Mouse (Mus musculus): ENCODE measurements around the gene Cby3. TPM values are rescaled to one million over a fixed set of nuclear protein-coding genes. Genes with fewer than 3 reads are reported as not detected.
"Not testable (repeated sequence)": the region's sequence is repeated elsewhere in the genome, so short reads cannot be mapped to it uniquely, and the experiment has no call there.

The Cby3 gene
- total RNA-seq (2014; rRNA removed) (0.47 TPM in 1 of 2 replicates, not detected in the other), polyA plus RNA-seq (2015; fragmentation: Nextera tagmentation; extraction: Ambion mirVana) (1.2 and 1.5 TPM in 2 replicates)

DNA sequence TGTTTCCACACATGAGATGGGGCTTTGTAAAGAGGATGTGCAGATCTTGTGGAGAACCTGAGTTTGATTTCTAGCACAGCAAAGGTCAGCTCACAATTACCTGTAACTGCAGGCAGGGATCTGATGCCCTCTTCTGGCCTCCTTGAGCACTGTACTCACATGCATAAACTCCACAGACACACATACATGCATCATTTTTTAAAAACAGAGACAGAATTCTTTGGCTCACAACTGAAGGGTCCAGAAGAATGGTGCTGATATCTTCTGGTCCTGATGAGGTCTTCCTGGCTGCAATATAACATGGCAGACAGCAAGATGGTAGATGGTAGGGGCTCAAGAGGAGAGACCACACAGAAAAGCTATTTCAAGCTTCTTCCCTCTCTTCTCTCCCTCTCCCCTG is at the start of gene Cby3:
Cby3 (plus strand) TSS at position 301 of the 400 bp plus-strand sequence.
- Histone ChIP-seq H3K27me3 (ENCODE audit: insufficient read depth, low read length) (no peaks in the 10 kb centered on the region), H3K4me2 (ENCODE audit: low read depth, low read length) (no peak within 1 kb of the TSS), H3K27ac (no peak within 1 kb of the TSS), H3K36me3 (ENCODE audit: insufficient read depth, low read length) (no peaks in the 10 kb centered on the region), H3K9me3 (ENCODE audit: low read length) (no peaks in the 10 kb centered on the region), H3K9ac (replicated peaks; ENCODE audit: low read length) (no peak within 1 kb of the TSS), H3K4me3 (ENCODE audit: low read length) (no peak within 1 kb of the TSS), H3K4me1 (ENCODE audit: insufficient read depth, low read length) (no peaks in the 10 kb centered on the region)
- no peak for DNase-seq (ENCODE audit: low spot score)
- no peak for TF ChIP-seq CTCF (IDR thresholded peaks at IDR 0.05; ENCODE audit: low read depth)
- ATAC-seq = no peak

DNA sequence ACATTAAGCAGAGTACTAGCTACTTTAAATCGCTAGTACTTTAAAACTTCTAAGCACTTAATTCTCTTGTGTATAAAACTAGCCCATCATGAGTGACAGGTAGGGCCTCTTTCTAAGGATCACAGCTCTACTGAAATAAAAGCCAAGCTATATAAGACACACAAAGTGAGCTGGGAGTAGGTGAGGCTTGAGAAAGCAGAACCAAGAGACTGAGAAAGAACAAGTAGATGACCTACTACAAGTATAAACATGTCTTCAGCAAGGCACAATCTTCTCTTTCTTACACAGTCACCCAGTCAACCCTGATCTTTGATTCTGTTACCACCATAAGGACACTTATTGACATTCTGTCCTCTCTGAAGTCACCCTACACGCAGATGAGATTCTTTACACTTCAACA is 41.5 kb upstream of the Cby3 start:
- Histone ChIP-seq H3K4me1 (ENCODE audit: insufficient read depth, low read length) (0 out of 2 replicates have a peak, but pooled peaks cover 3% of the 10 kb centered on the region), H3K27me3 (ENCODE audit: insufficient read depth, low read length) (no peaks in the 10 kb centered on the region), H3K4me2 (ENCODE audit: low read depth, low read length) (no peak overlapping the region), H3K36me3 (ENCODE audit: insufficient read depth, low read length) (peaks cover 4% of the 10 kb centered on the region; the same call in 1 of the 2 replicates), H3K27ac (no peak overlapping the region), H3K9ac (replicated peaks; ENCODE audit: low read length) (no peak overlapping the region), H3K9me3 (ENCODE audit: low read length) (no peaks in the 10 kb centered on the region), H3K4me3 (ENCODE audit: low read length) (no peak overlapping the region)
- ATAC-seq (no peak), DNase-seq (ENCODE audit: low spot score) (no peak)
- 85% methylated on average over 2 of the region's 2 CpGs for WGBS
- no peak for TF ChIP-seq CTCF (IDR thresholded peaks at IDR 0.05; ENCODE audit: low read depth)

DNA sequence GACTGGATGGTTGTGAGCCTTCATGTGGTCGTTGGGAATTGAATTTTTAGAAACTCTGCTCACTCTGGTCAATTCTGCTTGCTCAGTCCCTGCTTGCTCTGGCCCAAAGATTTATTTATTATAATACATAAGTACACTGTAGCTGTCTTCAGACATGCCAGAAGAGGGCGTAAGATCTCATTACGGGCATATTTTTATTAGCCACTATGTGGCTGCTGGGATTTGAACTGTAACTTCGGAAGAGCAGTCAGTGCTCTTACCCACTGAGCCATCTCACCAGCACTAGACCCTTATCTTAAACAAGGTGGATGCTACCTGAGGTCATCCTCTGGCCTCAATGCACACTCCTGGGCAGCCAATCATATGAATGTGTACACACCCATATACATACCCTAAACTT is 34.9 kb upstream of the Cby3 start:
- WGBS = 82% methylated on average over 4 of the region's 4 CpGs
- not testable (repeated sequence) for H3K36me3 ChIP-seq (ENCODE audit: insufficient read depth, low read length); H3K9ac ChIP-seq (replicated peaks; ENCODE audit: low read length); H3K9me3 ChIP-seq (ENCODE audit: low read length); H3K4me3 ChIP-seq (ENCODE audit: low read length); H3K27me3 ChIP-seq (ENCODE audit: insufficient read depth, low read length); DNase-seq (ENCODE audit: low spot score); H3K4me2 ChIP-seq (ENCODE audit: low read depth, low read length); ATAC-seq; H3K4me1 ChIP-seq (ENCODE audit: insufficient read depth, low read length); H3K27ac ChIP-seq

DNA sequence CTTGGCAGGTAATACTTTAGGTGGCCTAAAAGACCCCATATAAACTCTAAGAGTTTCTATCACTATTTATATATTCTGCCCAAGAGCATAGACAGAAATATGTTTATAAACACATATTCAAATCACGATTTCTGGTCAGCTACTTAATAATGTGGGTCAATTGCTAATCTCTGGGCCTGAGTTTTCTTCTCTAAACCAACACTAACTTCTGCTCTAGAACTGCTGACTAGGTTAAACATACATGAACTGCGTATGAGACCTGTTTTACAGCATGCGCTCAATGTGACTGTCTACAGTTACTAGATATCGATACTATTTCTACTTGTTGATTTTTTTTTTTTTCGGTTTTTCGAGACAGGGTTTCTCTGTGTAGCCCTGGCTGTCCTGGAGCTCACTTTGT is 33.0 kb upstream of the Cby3 start:
- H3K9ac ChIP-seq (replicated peaks; ENCODE audit: low read length) = no peak overlapping the region
- no peak for ATAC-seq
- no peaks in the 10 kb centered on the region for H3K9me3 ChIP-seq (ENCODE audit: low read length)
- DNase-seq (ENCODE audit: low spot score) = no peak
- no peak overlapping the region for H3K27ac ChIP-seq
- H3K4me1 ChIP-seq (ENCODE audit: insufficient read depth, low read length) = peaks cover 11% of the 10 kb centered on the region
- TF ChIP-seq CTCF (IDR thresholded peaks at IDR 0.05; ENCODE audit: low read depth) = no peak
- WGBS = 92% methylated on average over 6 of the region's 6 CpGs
- no peak overlapping the region for H3K4me2 ChIP-seq (ENCODE audit: low read depth, low read length)
- no peaks in the 10 kb centered on the region for H3K27me3 ChIP-seq (ENCODE audit: insufficient read depth, low read length)
- no peaks in the 10 kb centered on the region for H3K36me3 ChIP-seq (ENCODE audit: insufficient read depth, low read length)
- no peak overlapping the region for H3K4me3 ChIP-seq (ENCODE audit: low read length)

DNA sequence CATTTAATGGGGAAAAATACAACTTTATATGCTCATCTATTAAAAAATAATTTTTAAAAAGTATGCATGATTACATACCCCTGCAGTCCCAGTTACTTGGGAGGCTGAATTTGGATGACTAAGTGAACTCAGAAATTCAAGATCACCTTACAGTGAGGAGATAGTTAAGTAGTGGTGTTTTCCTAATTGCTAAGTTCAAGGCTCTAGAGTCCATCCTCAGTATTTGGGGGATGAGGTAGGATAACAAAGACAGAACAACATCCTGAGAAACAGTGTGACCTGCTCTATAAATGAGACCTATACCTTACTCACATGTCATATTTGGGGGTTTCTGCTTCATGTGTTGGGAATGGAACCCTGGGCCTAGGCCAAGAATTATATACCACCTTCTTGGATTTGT is 31.9 kb upstream of the Cby3 start:
- H3K36me3 ChIP-seq (ENCODE audit: insufficient read depth, low read length) = no peaks in the 10 kb centered on the region
- no peak overlapping the region for H3K4me2 ChIP-seq (ENCODE audit: low read depth, low read length)
- peaks cover 11% of the 10 kb centered on the region for H3K4me1 ChIP-seq (ENCODE audit: insufficient read depth, low read length)
- ATAC-seq (no peak), DNase-seq (ENCODE audit: low spot score) (no peak)
- no peak overlapping the region for H3K4me3 ChIP-seq (ENCODE audit: low read length)
- no peak overlapping the region for H3K27ac ChIP-seq
- no peaks in the 10 kb centered on the region for H3K9me3 ChIP-seq (ENCODE audit: low read length)
- H3K9ac ChIP-seq (replicated peaks; ENCODE audit: low read length) = no peak overlapping the region
- TF ChIP-seq CTCF (IDR thresholded peaks at IDR 0.05; ENCODE audit: low read depth) = no peak
- H3K27me3 ChIP-seq (ENCODE audit: insufficient read depth, low read length) = no peaks in the 10 kb centered on the region

DNA sequence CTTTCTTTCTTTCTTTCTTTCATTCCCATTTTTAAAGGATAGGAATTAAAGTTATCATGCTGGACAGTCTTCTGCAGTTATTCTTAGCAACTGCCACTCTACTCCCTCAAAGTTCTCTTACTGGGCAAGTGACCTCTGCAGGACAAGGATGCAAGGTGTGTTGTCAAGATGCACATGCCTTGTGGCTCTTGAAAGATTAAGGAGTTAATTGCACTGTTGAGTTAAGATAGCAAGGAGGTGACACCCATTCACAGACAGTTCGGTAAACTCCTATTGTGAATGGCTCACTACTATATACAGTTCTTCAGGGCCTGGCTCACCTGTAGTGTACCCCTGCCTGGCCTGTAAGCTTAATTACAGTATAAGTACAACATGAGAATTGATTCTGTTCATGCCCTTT is 30.4 kb upstream of the Cby3 start:
- Histone ChIP-seq H3K4me3 (ENCODE audit: low read length) (peak overlapping the region; percentile 85), H3K36me3 (ENCODE audit: insufficient read depth, low read length) (no peaks in the 10 kb centered on the region), H3K9me3 (ENCODE audit: low read length) (no peaks in the 10 kb centered on the region), H3K27ac (no peak overlapping the region), H3K4me1 (ENCODE audit: insufficient read depth, low read length) (peaks cover 11% of the 10 kb centered on the region), H3K9ac (replicated peaks; ENCODE audit: low read length) (peak overlapping the region; percentile 96), H3K27me3 (ENCODE audit: insufficient read depth, low read length) (no peaks in the 10 kb centered on the region), H3K4me2 (ENCODE audit: low read depth, low read length) (peak overlapping the region; percentile 84)
- no peak for DNase-seq (ENCODE audit: low spot score)
- no peak for TF ChIP-seq CTCF (IDR thresholded peaks at IDR 0.05; ENCODE audit: low read depth)
- no peak for ATAC-seq
- WGBS = 41% methylated on average over 1 of the region's 1 CpGs

DNA sequence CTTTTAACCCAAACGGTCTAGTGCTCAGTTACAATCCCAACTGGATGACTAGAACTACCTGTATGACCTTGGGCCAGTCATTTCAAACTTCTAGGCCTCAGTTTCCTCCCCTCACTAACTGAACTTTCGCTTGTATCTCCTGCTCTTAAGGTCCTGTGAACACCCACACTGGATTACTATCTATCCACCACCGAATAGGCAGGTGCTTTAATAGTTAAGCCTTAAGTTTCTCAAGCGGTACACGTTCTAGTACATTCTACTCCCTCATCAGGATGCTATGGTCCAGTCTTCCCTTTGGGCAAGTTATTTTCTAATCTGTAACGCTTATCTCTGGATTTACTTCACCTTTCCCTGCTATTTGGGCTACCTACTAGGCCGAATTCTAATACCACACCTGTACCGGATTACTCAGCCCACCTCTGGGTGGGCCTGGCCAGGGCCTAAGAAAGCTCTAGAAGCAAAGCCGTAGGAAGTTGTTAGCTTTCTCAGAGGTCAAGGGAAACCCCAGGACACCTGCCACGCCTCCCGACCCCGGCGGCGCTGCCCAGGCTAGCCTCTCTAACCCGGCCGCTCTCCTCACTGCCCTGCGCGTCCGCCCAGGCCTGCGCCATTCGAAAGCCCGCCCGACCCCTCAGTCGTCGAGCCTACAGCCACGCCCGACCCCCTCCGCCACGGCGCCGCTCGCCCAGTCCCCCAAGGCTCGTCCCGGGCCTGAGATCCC is 29.4 kb upstream of the Cby3 start:
- H3K4me3 ChIP-seq (ENCODE audit: low read length) = peak overlapping the region; percentile 85
- H3K36me3 ChIP-seq (ENCODE audit: insufficient read depth, low read length) = no peaks in the 10 kb centered on the region
- TF ChIP-seq CTCF (IDR thresholded peaks at IDR 0.05; ENCODE audit: low read depth) = no peak
- H3K9ac ChIP-seq (replicated peaks; ENCODE audit: low read length) = peak overlapping the region; percentile 96
- H3K27ac ChIP-seq = peak overlapping the region; percentile 95
- ATAC-seq (peak; percentile 69), DNase-seq (ENCODE audit: low spot score) (no peak)
- H3K4me1 ChIP-seq (ENCODE audit: insufficient read depth, low read length) = peaks cover 11% of the 10 kb centered on the region
- WGBS = 2% methylated on average over 28 of the region's 34 CpGs
- no peaks in the 10 kb centered on the region for H3K9me3 ChIP-seq (ENCODE audit: low read length)
- no peaks in the 10 kb centered on the region for H3K27me3 ChIP-seq (ENCODE audit: insufficient read depth, low read length)
- H3K4me2 ChIP-seq (ENCODE audit: low read depth, low read length) = peak overlapping the region; percentile 84

All from hindbrain, postnatal 0 days (tissue).